Comparison of ENCODE assay signal across 8 mouse cellular contexts in the genomic region with DNA sequence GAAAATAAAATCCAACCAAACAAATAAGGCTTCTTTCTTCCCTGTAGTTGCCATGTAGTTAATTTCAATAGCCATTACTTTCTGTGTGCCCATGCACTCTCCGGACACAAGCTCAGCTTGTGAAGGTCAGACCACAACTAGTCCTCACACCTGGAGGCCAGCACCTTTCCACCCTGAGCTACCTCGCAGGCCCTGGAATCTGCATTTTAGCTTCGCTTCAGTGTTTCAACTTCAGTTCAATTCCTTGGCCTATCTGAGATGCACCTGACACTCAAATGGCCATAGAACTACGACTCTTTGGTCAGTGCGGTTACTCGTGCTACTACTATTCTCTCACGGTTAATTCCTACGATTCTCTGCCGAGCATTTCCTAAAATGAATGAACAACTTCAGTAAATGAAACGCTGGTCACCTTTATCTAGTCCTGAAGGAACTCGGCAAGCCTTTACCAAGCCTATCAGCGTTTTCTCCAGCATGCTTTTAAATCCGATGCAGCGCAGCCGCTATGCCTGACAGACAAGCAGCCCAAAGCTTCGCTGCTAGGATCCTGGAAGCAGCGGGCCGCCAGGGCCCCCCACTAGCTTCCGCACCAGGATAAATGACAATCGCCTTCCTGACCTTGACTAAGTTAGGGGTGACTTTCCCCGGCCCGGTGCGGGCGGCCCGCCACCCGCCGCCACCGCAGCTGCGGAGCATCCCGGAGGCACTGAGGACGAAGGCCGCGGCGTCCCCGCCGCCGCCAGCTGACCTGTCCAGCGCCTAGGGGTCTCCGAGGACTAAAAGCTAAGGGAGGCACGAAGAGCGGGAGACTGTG. TPM values are rescaled to one million over a fixed set of nuclear protein-coding genes. Genes with fewer than 3 reads are reported as not detected.
A peak's percentile ranks its signal among the peaks of the same experiment; 100 is the strongest.
DNase-seq lines count a peak whose midpoint lies in the region; ATAC-seq and TF ChIP-seq lines count a peak whose summit lies in the region.

No protein-coding gene starts in this region.

- H3K4me2 ChIP-seq in forebrain, embryonic 11.5 days (ENCODE audit: low read depth, low read length, severe bottlenecking), result peak overlapping the region; percentile 92
- H3K4me2 ChIP-seq in midbrain, embryonic 16.5 days (ENCODE audit: low read length), result peak overlapping the region; percentile 99

- H3K27ac ChIP-seq in heart, embryonic 10.5 days, result peak overlapping the region; percentile 99
- H3K27ac ChIP-seq in forebrain, embryonic 11.5 days (ENCODE audit: low read depth, low read length), result peak overlapping the region; percentile 83
- H3K27ac ChIP-seq in midbrain, embryonic 16.5 days (ENCODE audit: low read length), result peak overlapping the region; percentile 95

- H3K9ac ChIP-seq in forebrain, embryonic 11.5 days (ENCODE audit: low read length), result peak overlapping the region; percentile 92
- H3K9ac ChIP-seq in midbrain, embryonic 16.5 days (ENCODE audit: low read depth, low read length), result peak overlapping the region; percentile 91

- H3K9me3 ChIP-seq in heart, embryonic 10.5 days, result no peaks in the 10 kb centered on the region
- H3K9me3 ChIP-seq in G1E (replicated peaks), result no peaks in the 10 kb centered on the region
- H3K9me3 ChIP-seq in forebrain, embryonic 11.5 days (ENCODE audit: control insufficient read depth, low read length), result no peaks in the 10 kb centered on the region
- H3K9me3 ChIP-seq in midbrain, embryonic 16.5 days (replicated peaks; ENCODE audit: control insufficient read depth, low read length, poor library complexity, severe bottlenecking), result no peaks in the 10 kb centered on the region

- 1% methylated on average over 41 of the region's 41 CpGs for WGBS in heart, embryonic 10.5 days
- WGBS in forebrain, embryonic 11.5 days, result under 1% methylated on average over 41 of the region's 41 CpGs
- under 1% methylated on average over 36 of the region's 41 CpGs for WGBS in midbrain, embryonic 16.5 days

- ATAC-seq in G1E (ENCODE audit: extremely low read depth, insufficient number of reproducible peaks, low FRiP score, poor library complexity, severe bottlenecking), result no peak
- no peak for ATAC-seq in forebrain, embryonic 11.5 days (replicated peaks; ENCODE audit: low FRiP score)
- no peak for ATAC-seq in midbrain, embryonic 16.5 days

- TF ChIP-seq CTCF in G1E (IDR thresholded peaks at IDR 0.05; ENCODE audit: low read depth, low read length), result no peak

- H3K27me3 ChIP-seq in heart, embryonic 10.5 days (ENCODE audit: insufficient read depth, poor library complexity, severe bottlenecking), result no peaks in the 10 kb centered on the region
- no peaks in the 10 kb centered on the region for H3K27me3 ChIP-seq in G1E (ENCODE audit: insufficient read depth, low read length)
- no peaks in the 10 kb centered on the region for H3K27me3 ChIP-seq in forebrain, embryonic 11.5 days (ENCODE audit: control insufficient read depth, insufficient read depth, low read length)
- no peaks in the 10 kb centered on the region for H3K27me3 ChIP-seq in midbrain, embryonic 16.5 days (ENCODE audit: control insufficient read depth, insufficient read depth, low read depth, low read length)

- DNase-seq in heart, embryonic 10.5 days (ENCODE audit: low spot score), result peak; percentile 81
- no peak for DNase-seq in heart, postnatal 4 days
- no peak for DNase-seq in G1E (ENCODE audit: low spot score)
- no peak for DNase-seq in forebrain, embryonic 11.5 days (ENCODE audit: low spot score)
- peak; percentile 30 for DNase-seq in kidney, postnatal 14 days
- no peak for DNase-seq in Muller cell, postnatal 12 days (ENCODE audit: inconsistent ontology term)
- DNase-seq in frontal cortex, postnatal 14 days (ENCODE audit: low spot score in 2 of 2), result no peak

- H3K36me3 ChIP-seq in heart, embryonic 10.5 days, result no peaks in the 10 kb centered on the region
- H3K36me3 ChIP-seq in G1E (replicated peaks), result peaks cover 24% of the 10 kb centered on the region
- H3K36me3 ChIP-seq in forebrain, embryonic 11.5 days (ENCODE audit: control insufficient read depth, insufficient read depth, low read length), result no peaks in the 10 kb centered on the region
- no peaks in the 10 kb centered on the region for H3K36me3 ChIP-seq in midbrain, embryonic 16.5 days (ENCODE audit: control insufficient read depth, insufficient read depth, low read length)

- H3K4me1 ChIP-seq in heart, embryonic 10.5 days, result peaks cover 6% of the 10 kb centered on the region
- peaks cover 45% of the 10 kb centered on the region for H3K4me1 ChIP-seq in G1E (ENCODE audit: insufficient read depth, low read depth, low read length)
- peaks cover 7% of the 10 kb centered on the region; the same call in 1 of the 2 replicates for H3K4me1 ChIP-seq in forebrain, embryonic 11.5 days (replicated peaks; ENCODE audit: control insufficient read depth, insufficient read depth, low read length)
- H3K4me1 ChIP-seq in midbrain, embryonic 16.5 days (ENCODE audit: control insufficient read depth, insufficient read depth, low read length), result peaks cover 12% of the 10 kb centered on the region

- H3K4me3 ChIP-seq in heart, embryonic 10.5 days, result peak overlapping the region; percentile 94
- H3K4me3 ChIP-seq in G1E (ENCODE audit: low read depth, low read length), result peak overlapping the region; percentile 92
- H3K4me3 ChIP-seq in forebrain, embryonic 11.5 days (ENCODE audit: low read depth, low read length), result peak overlapping the region; percentile 89
- H3K4me3 ChIP-seq in midbrain, embryonic 16.5 days (ENCODE audit: low read depth, low read length), result peak overlapping the region; percentile 74

RNA-seq across cellular contexts. Expression of a gene that starts 0.6 kb away (rescaled TPM):
- 463 and 533 TPM in 2 replicates for polyA plus RNA-seq in heart, embryonic 10.5 days (2016; fragmentation: Nextera tagmentation; extraction: Ambion mirVana)
- 100 to 1,000 TPM; 846 to 878 TPM for total RNA-seq in heart, postnatal 4 days (2021)
- total RNA-seq in G1E (2014; fragmentation: Nextera tagmentation) (133 TPM in 2 replicates), G1E (2017) (193 and 216 TPM in 2 replicates)
- 77.7 and 115 TPM in 2 replicates for polyA plus RNA-seq in G1E (2012)
- polyA plus RNA-seq in forebrain, embryonic 11.5 days (2014; fragmentation: Nextera tagmentation; extraction: Ambion mirVana), result 313 and 317 TPM in 2 replicates
- polyA plus RNA-seq in midbrain, embryonic 16.5 days (2015; fragmentation: Nextera tagmentation; extraction: Ambion mirVana), result 345 and 357 TPM in 2 replicates

RNA-seq across cellular contexts. Expression of a gene that starts 10.6 kb away (rescaled TPM):
- 32.6 and 36.6 TPM in 2 replicates for polyA plus RNA-seq in heart, embryonic 10.5 days (2016; fragmentation: Nextera tagmentation; extraction: Ambion mirVana)
- 10 to 100 TPM; 25.1 to 26.7 TPM for total RNA-seq in heart, postnatal 4 days (2021)
- total RNA-seq in G1E (2014; fragmentation: Nextera tagmentation) (20.2 and 24.1 TPM in 2 replicates), G1E (2017) (37.0 and 39.7 TPM in 2 replicates)
- 41.1 and 44.5 TPM in 2 replicates for polyA plus RNA-seq in G1E (2012)
- 24.9 and 29.4 TPM in 2 replicates for polyA plus RNA-seq in forebrain, embryonic 11.5 days (2014; fragmentation: Nextera tagmentation; extraction: Ambion mirVana)
- polyA plus RNA-seq in midbrain, embryonic 16.5 days (2015; fragmentation: Nextera tagmentation; extraction: Ambion mirVana), result 45.5 and 50.2 TPM in 2 replicates

RNA-seq across cellular contexts. Expression of a gene that starts 22.5 kb away (rescaled TPM):
- polyA plus RNA-seq in heart, embryonic 10.5 days (2016; fragmentation: Nextera tagmentation; extraction: Ambion mirVana), result 22.0 and 24.1 TPM in 2 replicates
- total RNA-seq in heart, postnatal 4 days (2021), result 1 to 10 TPM; 7.7 to 8.9 TPM
- total RNA-seq in G1E (2014; fragmentation: Nextera tagmentation) (20.2 and 22.9 TPM in 2 replicates), G1E (2017) (18.9 and 28.1 TPM in 2 replicates)
- 8.9 and 10.1 TPM in 2 replicates for polyA plus RNA-seq in G1E (2012)
- 29.0 and 31.4 TPM in 2 replicates for polyA plus RNA-seq in forebrain, embryonic 11.5 days (2014; fragmentation: Nextera tagmentation; extraction: Ambion mirVana)
- polyA plus RNA-seq in midbrain, embryonic 16.5 days (2015; fragmentation: Nextera tagmentation; extraction: Ambion mirVana), result 4.0 and 4.5 TPM in 2 replicates

RNA-seq across cellular contexts. Expression of a gene that starts 23.9 kb away (rescaled TPM):
- polyA plus RNA-seq in heart, embryonic 10.5 days (2016; fragmentation: Nextera tagmentation; extraction: Ambion mirVana), result 11.3 and 15.0 TPM in 2 replicates
- total RNA-seq in heart, postnatal 4 days (2021), result 10 to 100 TPM; 14.1 to 16.2 TPM
- total RNA-seq in G1E (2014; fragmentation: Nextera tagmentation) (59.2 and 67.7 TPM in 2 replicates), G1E (2017) (61.0 and 74.8 TPM in 2 replicates)
- polyA plus RNA-seq in G1E (2012), result 5.5 and 5.9 TPM in 2 replicates
- polyA plus RNA-seq in forebrain, embryonic 11.5 days (2014; fragmentation: Nextera tagmentation; extraction: Ambion mirVana), result 29.0 and 30.3 TPM in 2 replicates
- 192 and 198 TPM in 2 replicates for polyA plus RNA-seq in midbrain, embryonic 16.5 days (2015; fragmentation: Nextera tagmentation; extraction: Ambion mirVana)

Comparison
In these comparisons a context has a peak if more than half of its experiments do, and no peak if none do; other contexts are left out.
1. DNase-seq: peak in heart, embryonic 10.5 days (single experiment) and kidney, postnatal 14 days (single experiment); none in heart, postnatal 4 days (single experiment), G1E (single experiment), forebrain, embryonic 11.5 days (single experiment), Muller cell, postnatal 12 days (single experiment) and frontal cortex, postnatal 14 days (0 of 2).
2. Peak in every context shown above with its lines, with median percentiles within 50 percentile points of each other: H3K27ac ChIP-seq and H3K4me3 ChIP-seq.